Mouse (Mus musculus) myocyte (in vitro differentiated cells): ENCODE results near the gene Sstr3. TPM values are rescaled to one million over a fixed set of nuclear protein-coding genes. Genes with fewer than 3 reads are reported as not detected.
A peak's percentile ranks its signal among the peaks of the same experiment; 100 is the strongest.

Experiments
- H3K27me3 ChIP-seq: one replicate; pipeline ENCODE4 v1.6.1; 2011; ENCODE audit not compliant: control insufficient read depth, insufficient read depth, insufficient read length
- H3K36me3 ChIP-seq: one replicate; pipeline ENCODE4 v1.6.1; 2011; ENCODE audit not compliant: control insufficient read depth, insufficient read depth
- H3K4me2 ChIP-seq: one replicate; pipeline ENCODE4 v1.6.1; 2011; ENCODE audit warnings: low read depth, control low read depth
- H3K4me3 ChIP-seq: one replicate; pipeline ENCODE4 v1.5.1; 2011; ENCODE audit warnings: mild to moderate bottlenecking, control low read depth, moderate library complexity
- H3K79me2 ChIP-seq: one replicate; pipeline ENCODE4 v1.6.1; 2011; ENCODE audit not compliant: control insufficient read depth, insufficient read depth
- H3ac ChIP-seq: one replicate; pipeline ENCODE4 v1.6.1; 2011; ENCODE audit not compliant: control insufficient read depth, insufficient read length
- CEBPB ChIP-seq: IDR thresholded peaks from 2 replicates; pipeline ENCODE4 v1.6.1; 2011; ENCODE audit warnings: mild to moderate bottlenecking, moderate library complexity; ENCODE audit not compliant: poor library complexity, insufficient read depth, severe bottlenecking
- E2F4 ChIP-seq: IDR thresholded peaks from one replicate; pipeline ENCODE4 v1.6.1; 2011; ENCODE audit warnings: mild to moderate bottlenecking, control low read depth, moderate library complexity; ENCODE audit not compliant: insufficient read depth
- MAX ChIP-seq: IDR thresholded peaks from one replicate; pipeline ENCODE4 v1.6.1; 2011; ENCODE audit warnings: low read depth, mild to moderate bottlenecking, control low read depth
- MYOD1 ChIP-seq, 3 experiments: IDR thresholded peaks; one replicate each; pipeline ENCODE4 v1.6.1; 2011; ENCODE audit warnings: control low read depth in 2 of 3, low read depth in 2 of 3, mild to moderate bottlenecking in 2 of 3, moderate library complexity in 1 of 3; ENCODE audit not compliant: insufficient read length in 2 of 3, control insufficient read depth in 1 of 3
- MYOG ChIP-seq, 3 experiments: IDR thresholded peaks; one replicate each; pipeline ENCODE4 v1.6.1; 2011; ENCODE audit warnings: control low read depth in 2 of 3, low read depth in 2 of 3, mild to moderate bottlenecking in 2 of 3; ENCODE audit not compliant: insufficient read length in 2 of 3, control insufficient read depth in 1 of 3, insufficient read depth in 1 of 3
- POLR2A ChIP-seq: IDR thresholded peaks from one replicate; pipeline ENCODE4 v1.6.1; 2011; ENCODE audit warnings: low read depth, mild to moderate bottlenecking, control low read depth, moderate library complexity; ENCODE audit not compliant: insufficient read length
- POLR2AphosphoS2 ChIP-seq: IDR thresholded peaks from one replicate; pipeline ENCODE4 v1.6.1; 2011; ENCODE audit warnings: low read depth, control low read depth; ENCODE audit not compliant: insufficient read length
- REST ChIP-seq: IDR thresholded peaks from one replicate; pipeline ENCODE4 v1.6.1; 2011; ENCODE audit warnings: mild to moderate bottlenecking, control low read depth, moderate library complexity; ENCODE audit not compliant: insufficient read depth, insufficient read length
- SRF ChIP-seq: IDR thresholded peaks from one replicate; pipeline ENCODE4 v1.6.1; 2011; ENCODE audit warnings: low read depth; ENCODE audit not compliant: control insufficient read depth, insufficient read length
- TCF12 ChIP-seq: IDR thresholded peaks from one replicate; pipeline ENCODE4 v1.6.1; 2011; ENCODE audit warnings: mild to moderate bottlenecking, control low read depth; ENCODE audit not compliant: poor library complexity, insufficient read depth, severe bottlenecking
- TCF3 ChIP-seq: IDR thresholded peaks from one replicate; pipeline ENCODE4 v1.6.1; 2011; ENCODE audit warnings: low read depth, control low read depth; ENCODE audit not compliant: insufficient read length
- USF1 ChIP-seq: IDR thresholded peaks from one replicate; pipeline ENCODE4 v1.6.1; 2011; ENCODE audit warnings: low read depth, mild to moderate bottlenecking, control low read depth, moderate library complexity
- polyA plus RNA-seq: library from polyadenylated mRNA; unstranded; fragments of >200 nt; fragmentation: generic; extraction: Trizol; gene quantifications from one replicate; pipeline ENCODE4 v1.2.1, GENCODE M21; 2012; ENCODE audit warnings: missing spikeins

Gene Sstr3
- polyA plus RNA-seq, 1 experiment, result not detected

DNA sequence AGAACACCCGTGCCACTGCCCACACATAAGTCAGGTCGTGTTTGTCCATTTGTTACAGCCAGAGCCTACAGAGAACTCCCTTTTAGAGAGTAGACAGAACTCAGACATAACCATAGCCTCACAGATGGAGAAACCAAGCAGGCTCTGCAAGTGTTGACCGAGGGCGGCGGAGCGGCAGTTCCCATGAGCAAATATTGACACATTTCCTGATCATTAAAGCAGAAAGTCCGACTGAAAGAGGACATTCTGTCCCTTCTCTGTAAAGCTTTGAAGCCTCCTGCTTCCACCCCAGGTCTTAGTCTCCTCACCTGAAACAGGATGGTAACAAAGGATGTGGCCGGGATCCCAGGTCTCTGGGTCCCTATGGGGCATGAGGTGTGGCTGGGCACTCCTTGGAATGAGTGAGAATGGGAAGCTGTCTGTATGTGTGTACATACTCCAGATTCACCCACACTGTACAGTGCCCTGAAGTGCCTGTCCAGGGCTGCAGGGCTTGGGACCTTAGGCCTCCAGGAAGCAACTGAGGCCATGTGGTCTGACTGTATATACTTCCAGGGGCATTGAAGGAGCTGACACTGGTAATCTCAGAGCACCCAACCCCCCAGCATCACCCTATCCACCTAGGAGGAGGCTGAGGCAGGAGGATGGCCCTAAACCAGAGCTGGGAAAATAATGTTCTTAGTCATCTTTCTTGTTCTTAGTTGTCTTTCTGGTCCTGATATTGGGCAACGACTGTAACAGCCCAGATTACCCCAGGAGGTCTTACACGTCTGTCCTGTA, 11.7 kb downstream of the Sstr3 start:
- H3K79me2 ChIP-seq, result peaks cover 17% of the 10 kb centered on the region
- TF ChIP-seq CEBPB, result no peak
- no peak for TF ChIP-seq REST
- H3K36me3 ChIP-seq, result no peaks in the 10 kb centered on the region
- H3K27me3 ChIP-seq, result no peaks in the 10 kb centered on the region
- H3K4me2 ChIP-seq, result no peak overlapping the region
- H3ac ChIP-seq, result no peak overlapping the region
- peak overlapping the region; percentile 62 for H3K4me3 ChIP-seq

DNA sequence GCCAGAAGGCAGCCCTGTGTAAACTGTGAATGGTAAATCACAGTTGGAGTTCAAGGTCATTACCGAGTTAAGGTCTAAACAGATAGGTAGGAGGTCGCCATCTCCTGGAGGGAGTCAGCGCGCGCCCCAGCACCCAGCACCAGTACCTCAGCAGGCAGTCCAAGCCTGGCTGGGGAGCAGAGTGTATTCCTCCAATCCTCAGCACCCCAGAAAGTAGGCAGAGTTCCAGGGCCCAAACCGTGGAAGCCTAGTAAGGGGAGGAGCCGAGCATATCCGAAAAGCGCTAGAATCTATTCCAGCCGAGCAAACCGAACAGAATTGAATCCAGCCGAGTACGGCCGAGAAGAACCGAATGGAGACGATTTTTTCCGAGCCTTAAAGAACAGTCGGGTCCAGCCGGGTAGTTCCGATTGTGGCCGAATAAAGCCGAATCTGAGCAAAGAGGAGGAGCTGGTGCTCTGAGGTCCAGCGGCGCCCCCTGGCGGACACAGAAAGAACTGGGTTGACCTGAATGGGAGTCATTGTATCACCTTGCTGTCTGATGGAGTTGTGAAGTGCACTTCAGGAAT, 12.5 kb downstream of the Sstr3 start:
- TF ChIP-seq TCF12 (no peak), POLR2A (peak; percentile 38), POLR2AphosphoS2 (no peak), REST (no peak)
- Histone ChIP-seq H3ac (no peak overlapping the region), H3K27me3 (no peaks in the 10 kb centered on the region), H3K4me3 (peak overlapping the region; percentile 62), H3K79me2 (peaks cover 22% of the 10 kb centered on the region), H3K4me2 (peak overlapping the region; percentile 93), H3K36me3 (no peaks in the 10 kb centered on the region)

GRCm38 (mm10) chr15:78531451-78531720, 13.1 kb downstream of the Sstr3 start:
- Histone ChIP-seq H3K4me3 (peak overlapping the region; percentile 62), H3K4me2 (peak overlapping the region; percentile 93), H3K79me2 (peaks cover 22% of the 10 kb centered on the region), H3K36me3 (no peaks in the 10 kb centered on the region), H3K27me3 (no peaks in the 10 kb centered on the region), H3ac (no peak overlapping the region)
- TF ChIP-seq MYOD1 (IDR thresholded peaks at IDR 0.05; ENCODE audit: control insufficient read depth in 1 of 3, insufficient read length in 2 of 3, low read depth in 2 of 3) (no peak), E2F4 (no peak), SRF (no peak), TCF12 (no peak), MAX (no peak), POLR2A (no peak), USF1 (no peak), TCF3 (no peak), CEBPB (no peak), MYOG (IDR thresholded peaks at IDR 0.05; ENCODE audit: control insufficient read depth in 1 of 3, insufficient read depth in 1 of 3, insufficient read length in 2 of 3, low read depth in 2 of 3) (no peak), REST (no peak), POLR2AphosphoS2 (no peak)

DNA sequence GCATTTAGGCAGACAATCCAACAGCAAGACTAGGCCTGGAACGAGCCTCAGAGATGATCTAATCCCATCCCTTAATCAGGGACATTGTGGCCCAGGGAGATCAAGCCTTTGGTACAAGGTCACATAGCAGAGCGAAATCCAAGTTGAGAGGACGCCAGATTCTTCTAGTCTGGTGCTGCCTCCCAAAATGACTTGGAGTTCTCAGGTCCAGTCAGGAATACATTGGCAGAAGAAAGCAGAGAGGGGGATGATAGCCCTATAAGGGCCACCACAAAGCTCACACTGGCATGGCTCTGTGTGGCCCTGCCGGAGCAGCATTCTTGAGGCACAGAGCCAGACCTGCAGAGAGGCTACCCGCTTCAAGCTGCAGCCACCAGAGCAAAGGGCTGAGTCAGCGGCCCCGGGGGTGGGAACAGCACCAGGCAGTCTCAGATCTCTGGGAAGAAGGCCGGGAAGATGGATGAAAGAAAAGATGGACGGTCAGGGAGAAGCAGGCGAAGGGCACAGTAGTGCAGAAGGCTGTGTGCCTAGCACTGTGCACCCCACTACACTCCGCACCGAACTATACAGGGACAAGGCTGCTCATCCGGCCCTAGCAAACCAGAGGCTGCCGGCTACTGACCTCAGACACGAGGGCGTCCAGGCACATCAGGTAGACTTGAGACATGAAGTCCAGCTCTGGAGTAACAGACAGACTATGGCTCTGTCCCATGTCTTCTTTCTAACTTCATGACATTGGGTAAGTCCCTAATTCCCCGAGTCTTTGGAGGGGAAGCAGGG, 13.6 kb downstream of the Sstr3 start, which contains the start of gene C1qtnf6:
Gene C1qtnf6, minus strand, starts transcription at position 746 of the 780 bp plus-strand sequence.
- peak within 1 kb of the TSS; percentile 62 for H3K4me3 ChIP-seq
- H3ac ChIP-seq, result no peak within 1 kb of the TSS
- H3K4me2 ChIP-seq, result peak within 1 kb of the TSS; percentile 93
- no peak for TF ChIP-seq SRF
- no peak for TF ChIP-seq MYOD1 (IDR thresholded peaks at IDR 0.05; ENCODE audit: control insufficient read depth in 1 of 3, insufficient read length in 2 of 3, low read depth in 2 of 3)
- TF ChIP-seq MYOG (IDR thresholded peaks at IDR 0.05; ENCODE audit: control insufficient read depth in 1 of 3, insufficient read depth in 1 of 3, insufficient read length in 2 of 3, low read depth in 2 of 3), result no peak
- TF ChIP-seq TCF12, result no peak
- TF ChIP-seq POLR2AphosphoS2, result no peak
- TF ChIP-seq USF1, result no peak
- TF ChIP-seq MAX, result no peak
- TF ChIP-seq POLR2A, result no peak
- TF ChIP-seq E2F4, result no peak
- TF ChIP-seq CEBPB, result no peak
- TF ChIP-seq TCF3, result no peak
- no peak for TF ChIP-seq REST
- no peaks in the 10 kb centered on the region for H3K36me3 ChIP-seq
- no peaks in the 10 kb centered on the region for H3K27me3 ChIP-seq
- H3K79me2 ChIP-seq, result peaks cover 22% of the 10 kb centered on the region

DNA sequence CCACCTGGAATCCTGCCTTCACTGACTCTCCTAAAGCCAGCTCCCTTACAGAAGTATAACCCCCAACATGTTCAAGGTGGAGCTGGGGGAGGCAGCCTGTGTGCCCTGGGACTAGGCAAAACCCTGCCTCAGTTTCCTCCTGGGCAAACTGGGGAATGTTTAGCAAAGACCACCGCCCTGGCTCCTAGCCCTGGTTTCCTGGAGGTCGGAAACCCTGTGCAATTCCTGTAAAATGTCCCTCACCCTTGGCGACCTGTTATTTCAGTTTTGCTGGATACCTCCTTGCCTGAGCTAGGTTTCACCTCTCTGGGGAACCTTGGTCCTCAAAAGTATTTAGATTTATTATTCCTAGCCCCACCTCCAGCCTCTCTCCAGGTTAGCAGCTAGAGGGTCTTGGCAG, 14.3 kb downstream of the Sstr3 start:
- Histone ChIP-seq H3K79me2 (peaks cover 22% of the 10 kb centered on the region), H3K27me3 (no peaks in the 10 kb centered on the region), H3K4me2 (peak overlapping the region; percentile 93), H3K4me3 (peak overlapping the region; percentile 62), H3ac (no peak overlapping the region), H3K36me3 (no peaks in the 10 kb centered on the region)
- TF ChIP-seq TCF3, result no peak
- TF ChIP-seq POLR2AphosphoS2, result no peak
- TF ChIP-seq SRF, result no peak
- TF ChIP-seq REST, result no peak
- no peak for TF ChIP-seq USF1
- TF ChIP-seq TCF12, result no peak
- no peak for TF ChIP-seq MYOD1 (IDR thresholded peaks at IDR 0.05; ENCODE audit: control insufficient read depth in 1 of 3, insufficient read length in 2 of 3, low read depth in 2 of 3)
- TF ChIP-seq POLR2A, result no peak
- TF ChIP-seq E2F4, result no peak
- no peak for TF ChIP-seq CEBPB
- no peak for TF ChIP-seq MAX
- TF ChIP-seq MYOG (IDR thresholded peaks at IDR 0.05; ENCODE audit: control insufficient read depth in 1 of 3, insufficient read depth in 1 of 3, insufficient read length in 2 of 3, low read depth in 2 of 3), result no peak
